Mouse (Mus musculus): ENCODE data around the gene Gm17662.

- TF ChIP-seq CTCF (IDR thresholded peaks at IDR 0.05; ENCODE audit: control insufficient read depth, insufficient read depth, low read length) (no peak), POLR2A (IDR thresholded peaks at IDR 0.05; ENCODE audit: borderline replicate concordance, control insufficient read depth, low read depth, low read length) (no peak)
These were observed 4.1 kb downstream of the Gm17662 start for GRCm38 (mm10) chr4:104861241-104861640.

Data from bone marrow, adult 2 months (tissue).